Mouse (Mus musculus) kidney, embryonic 16.5 days (tissue): ENCODE results near the gene Cd48. TPM values are rescaled to one million over a fixed set of nuclear protein-coding genes. Genes with fewer than 3 reads are reported as not detected.

Experiments
- ATAC-seq: fragments of 200-750 bp; cut with Nextera tagmentation; 2 replicates; pipeline ENCODE4 v1.8.0; 2017; ENCODE audit warnings: moderate TSS enrichment; ENCODE audit not compliant: low FRiP score, low TSS enrichment
- H3K27ac ChIP-seq: fragments of 300-500 bp; sonication (generic); 2 replicates; pipeline ENCODE4 v1.5.1; 2014; ENCODE audit warnings: low read length
- H3K27me3 ChIP-seq: fragments of 300-500 bp; sonication (generic); 2 replicates; pipeline ENCODE4 v1.6.1; 2014; ENCODE audit warnings: low read length, control low read depth, mixed read lengths; ENCODE audit not compliant: insufficient read depth
- H3K36me3 ChIP-seq: fragments of 300-500 bp; sonication (generic); 2 replicates; pipeline ENCODE4 v1.6.1; 2014; ENCODE audit warnings: low read length, control low read depth, mixed read lengths; ENCODE audit not compliant: insufficient read depth
- H3K4me1 ChIP-seq: fragments of 300-500 bp; sonication (generic); 2 replicates; pipeline ENCODE4 v1.6.1; 2014; ENCODE audit warnings: low read length, control low read depth, mixed read lengths; ENCODE audit not compliant: insufficient read depth
- H3K4me2 ChIP-seq: fragments of 300-500 bp; sonication (generic); replicated peaks from 2 replicates; pipeline ENCODE4 v1.6.1; 2014; ENCODE audit warnings: low read depth, low read length
- H3K4me3 ChIP-seq: fragments of 300-500 bp; sonication (generic); 2 replicates; pipeline ENCODE4 v1.5.1; 2014; ENCODE audit warnings: mild to moderate bottlenecking, low read length
- H3K9ac ChIP-seq: fragments of 300-500 bp; sonication (generic); replicated peaks from 2 replicates; pipeline ENCODE4 v1.6.1; 2014; ENCODE audit warnings: low read length
- H3K9me3 ChIP-seq: fragments of 300-500 bp; sonication (generic); 2 replicates; pipeline ENCODE4 v1.6.1; 2016; ENCODE audit warnings: low read length, control low read depth
- WGBS: fragments of 180-500 bp; shearing (Covaris S2); extraction: QIAGEN DNeasy Blood & Tissue Kit; methylation state at CpG from one replicate; pipeline ENCODE4 v1.1.7; 2014; 5-methylcytosine and 5-hydroxymethylcytosine counted together
- polyA plus RNA-seq: library from polyadenylated mRNA; unstranded; fragments of >200 nt; fragmentation: Nextera tagmentation; extraction: Ambion mirVana; gene quantifications from 2 replicates; pipeline ENCODE4 v1.2.1, GENCODE M21; 2015

The Cd48 gene
- polyA plus RNA-seq: 2.3 and 2.8 TPM in 2 replicates

DNA sequence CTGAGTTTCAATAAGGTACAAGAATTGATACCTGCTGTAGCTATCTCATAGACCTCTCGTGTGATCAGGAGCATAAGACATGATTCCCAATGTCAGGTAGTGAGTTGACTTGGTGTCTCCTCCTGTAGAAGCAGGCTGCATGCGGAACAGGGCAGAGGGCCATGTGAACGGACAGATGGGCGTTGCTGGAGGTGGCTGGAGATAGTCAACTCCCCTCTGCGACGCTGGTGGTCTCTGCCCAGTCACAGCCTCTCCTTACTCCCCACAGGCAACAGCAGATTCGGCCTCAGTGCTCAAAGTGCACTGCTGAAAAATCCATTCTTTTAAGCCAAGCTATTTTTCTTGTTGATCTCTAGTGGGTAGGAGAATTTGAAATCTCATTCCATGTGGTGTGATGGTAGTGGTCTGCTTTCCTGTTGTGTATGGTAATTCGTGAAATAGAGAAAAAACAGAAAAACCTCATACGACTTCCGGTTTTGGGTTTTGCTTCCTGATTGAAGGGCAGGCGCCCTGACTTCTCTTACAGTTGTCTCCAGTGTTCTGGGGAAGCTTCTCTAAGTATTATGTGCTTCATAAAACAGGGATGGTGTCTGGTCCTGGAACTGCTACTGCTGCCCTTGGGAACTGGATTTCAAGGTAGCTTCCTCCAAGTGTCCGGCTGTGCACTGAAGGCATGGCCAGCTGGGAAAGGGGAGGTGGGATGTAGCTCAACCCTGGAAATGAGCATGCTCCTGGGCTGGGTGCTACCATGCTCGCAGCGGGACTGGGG is at the start of gene Cd48:
Cd48 (plus strand) TSS at position 479 of the 769 bp plus-strand sequence.
- H3K4me2 ChIP-seq: no peak within 1 kb of the TSS
- no peak for ATAC-seq
- no peak within 1 kb of the TSS for H3K4me3 ChIP-seq
- H3K4me1 ChIP-seq: no peaks in the 10 kb centered on the region
- no peaks in the 10 kb centered on the region for H3K27me3 ChIP-seq
- H3K36me3 ChIP-seq: no peaks in the 10 kb centered on the region
- H3K9me3 ChIP-seq: no peaks in the 10 kb centered on the region
- WGBS: 82% methylated on average over 14 of the region's 14 CpGs
- no peak within 1 kb of the TSS for H3K9ac ChIP-seq
- no peak within 1 kb of the TSS for H3K27ac ChIP-seq

DNA sequence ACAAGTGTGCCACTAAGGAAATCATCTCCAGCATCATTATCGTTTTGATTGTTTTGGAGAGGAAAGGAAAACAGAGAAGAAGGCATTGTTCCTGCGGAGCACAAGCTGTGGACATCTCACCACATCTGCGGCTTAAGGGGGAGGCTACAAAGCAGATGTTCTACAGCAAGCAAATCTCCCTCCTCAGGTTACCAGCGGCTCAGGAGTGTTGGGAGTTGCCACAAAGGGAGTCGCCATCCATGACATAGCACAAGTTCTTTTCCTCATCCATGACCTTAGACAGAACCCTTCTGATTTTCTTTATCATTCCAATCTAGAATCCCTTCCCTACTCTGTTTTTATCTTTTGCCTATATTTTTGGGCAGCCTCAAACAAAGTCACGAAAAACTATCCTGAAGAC is 46.1 kb upstream of the Cd48 start:
- peak; percentile 80 for ATAC-seq

DNA sequence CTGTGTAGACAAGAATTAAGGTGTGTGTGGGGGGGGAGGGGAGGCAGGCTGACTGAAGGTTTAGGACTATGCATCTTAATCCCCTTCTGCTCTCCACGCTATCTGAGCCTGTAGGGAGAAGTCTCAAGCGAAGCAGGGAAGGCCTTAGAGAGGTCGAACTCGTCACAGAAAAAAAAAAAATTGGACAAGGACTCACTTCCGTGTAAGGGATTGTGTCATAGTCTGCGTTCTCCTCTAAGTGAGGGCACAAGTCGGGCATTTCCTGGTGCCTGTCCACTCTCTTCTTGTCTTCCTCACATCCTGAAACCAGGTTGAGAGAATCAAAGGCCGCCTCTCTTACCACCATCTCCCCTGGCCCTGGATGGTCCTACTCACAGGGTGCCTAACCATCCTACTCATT is 44.7 kb upstream of the Cd48 start:
- no peaks in the 10 kb centered on the region for H3K36me3 ChIP-seq
- no peaks in the 10 kb centered on the region for H3K9me3 ChIP-seq
- no peak overlapping the region for H3K9ac ChIP-seq
- WGBS: 92% methylated on average over 8 of the region's 8 CpGs
- H3K4me1 ChIP-seq: no peaks in the 10 kb centered on the region
- no peak overlapping the region for H3K27ac ChIP-seq
- H3K4me3 ChIP-seq: no peak overlapping the region
- no peaks in the 10 kb centered on the region for H3K27me3 ChIP-seq
- no peak overlapping the region for H3K4me2 ChIP-seq
- ATAC-seq: no peak

More for the DNA sequence above, 46.1 kb upstream of the Cd48 start:
- no peak overlapping the region for H3K27ac ChIP-seq
- H3K9me3 ChIP-seq: no peaks in the 10 kb centered on the region
- no peaks in the 10 kb centered on the region for H3K27me3 ChIP-seq
- H3K4me2 ChIP-seq: no peak overlapping the region
- no peaks in the 10 kb centered on the region for H3K36me3 ChIP-seq
- WGBS: 34% methylated on average over 6 of the region's 6 CpGs
- H3K4me1 ChIP-seq: no peaks in the 10 kb centered on the region
- H3K4me3 ChIP-seq: no peak overlapping the region
- no peak overlapping the region for H3K9ac ChIP-seq

DNA sequence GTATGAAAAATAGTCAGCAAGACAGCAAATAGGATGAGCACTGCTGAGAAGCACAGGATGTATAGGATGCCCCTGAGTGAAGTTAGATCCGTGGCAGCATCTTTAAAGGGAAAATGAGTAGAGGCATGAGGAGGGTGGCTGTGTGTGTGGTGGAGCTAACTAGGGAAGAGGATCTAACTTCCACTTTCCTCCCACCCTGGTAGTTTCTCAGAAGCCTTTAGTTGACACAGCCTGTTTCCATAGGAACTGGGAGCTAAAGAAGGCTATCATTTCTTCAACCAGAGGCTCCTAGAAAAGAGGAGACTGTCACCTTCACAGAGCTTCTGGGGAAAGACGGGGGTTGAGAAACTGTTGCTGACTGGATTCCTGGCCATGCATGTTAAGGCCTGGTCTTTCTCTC is 43.1 kb upstream of the Cd48 start:
- WGBS: 65% methylated on average over 2 of the region's 2 CpGs

DNA sequence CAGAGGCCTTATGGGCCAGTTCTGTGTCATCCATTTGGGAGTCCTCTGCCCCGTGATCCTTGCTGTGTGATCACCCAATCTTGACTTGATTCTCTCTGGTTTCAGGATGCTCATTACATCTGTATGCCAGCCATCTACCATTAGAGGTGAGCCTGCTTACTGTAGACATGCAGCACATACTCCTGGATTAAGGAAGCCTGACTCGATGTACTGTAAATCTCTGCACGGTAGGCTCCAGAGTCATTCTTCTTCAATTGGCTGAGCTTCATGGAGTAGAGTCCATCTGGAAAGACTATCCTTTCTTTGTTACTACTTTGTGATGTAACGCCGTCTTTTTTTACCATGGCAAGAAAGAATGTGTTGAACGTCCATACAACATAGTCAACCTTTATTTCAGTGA is 41.0 kb upstream of the Cd48 start:
- Histone ChIP-seq H3K27ac (no peak overlapping the region), H3K9me3 (no peaks in the 10 kb centered on the region), H3K36me3 (no peaks in the 10 kb centered on the region), H3K27me3 (no peaks in the 10 kb centered on the region), H3K4me1 (no peaks in the 10 kb centered on the region), H3K4me3 (no peak overlapping the region), H3K4me2 (no peak overlapping the region), H3K9ac (no peak overlapping the region)
- no peak for ATAC-seq
- 91% methylated on average over 6 of the region's 6 CpGs for WGBS

More for the DNA sequence above, 43.1 kb upstream of the Cd48 start:
- H3K4me3 ChIP-seq: no peak overlapping the region
- no peaks in the 10 kb centered on the region for H3K27me3 ChIP-seq
- no peaks in the 10 kb centered on the region for H3K4me1 ChIP-seq
- no peaks in the 10 kb centered on the region for H3K36me3 ChIP-seq
- no peak overlapping the region for H3K9ac ChIP-seq
- ATAC-seq: no peak
- H3K27ac ChIP-seq: no peak overlapping the region
- no peak overlapping the region for H3K4me2 ChIP-seq
- H3K9me3 ChIP-seq: no peaks in the 10 kb centered on the region

DNA sequence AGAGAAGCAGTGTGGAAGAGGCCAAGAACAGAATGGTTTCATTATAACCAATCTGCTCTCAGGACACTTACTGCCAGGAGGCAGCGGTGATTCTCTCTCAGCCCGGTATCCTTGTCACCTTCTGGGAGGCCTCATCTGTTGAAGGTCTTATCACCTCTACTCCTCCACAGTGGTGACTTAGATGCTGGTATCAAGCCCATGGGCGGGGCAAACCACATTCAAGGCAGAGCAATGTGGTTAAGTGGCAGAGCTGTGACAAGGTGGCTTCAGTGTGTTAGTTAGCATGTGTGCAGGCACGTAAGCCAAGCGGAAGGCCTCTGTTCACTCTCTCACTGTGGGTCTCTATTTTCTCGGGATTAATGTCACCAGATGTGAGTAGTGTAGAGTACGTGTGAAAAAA is 38.2 kb upstream of the Cd48 start:
- Histone ChIP-seq H3K9ac (no peak overlapping the region), H3K4me3 (no peak overlapping the region), H3K4me1 (no peaks in the 10 kb centered on the region), H3K4me2 (no peak overlapping the region), H3K9me3 (no peaks in the 10 kb centered on the region), H3K27me3 (no peaks in the 10 kb centered on the region), H3K36me3 (no peaks in the 10 kb centered on the region), H3K27ac (no peak overlapping the region)
- WGBS: 67% methylated on average over 7 of the region's 7 CpGs
- ATAC-seq: no peak

DNA sequence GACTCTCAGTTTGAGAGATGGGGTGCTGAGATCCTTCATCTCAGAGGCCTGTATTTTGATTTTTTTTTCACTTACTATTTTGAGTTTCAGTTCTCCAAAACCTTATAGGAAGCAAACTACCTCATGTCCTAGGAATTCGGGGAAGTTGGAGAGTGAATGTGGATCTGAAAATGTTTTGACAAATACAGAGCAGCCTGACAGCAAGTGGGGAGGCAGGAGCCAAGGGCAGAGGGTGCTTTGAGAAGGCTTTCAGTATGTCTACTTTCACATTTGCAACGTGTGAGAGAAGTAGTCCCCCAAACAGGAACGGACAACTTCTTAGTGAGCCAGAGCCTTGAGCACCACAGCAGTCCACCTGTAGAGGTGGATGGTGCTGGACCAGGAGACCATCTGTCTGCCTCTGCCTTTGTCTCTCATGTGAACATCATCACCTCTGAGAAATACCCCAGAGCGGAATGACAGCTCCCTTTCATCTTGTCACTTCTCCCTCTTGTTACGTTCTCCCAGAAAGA is 35.3 kb upstream of the Cd48 start:
- ATAC-seq: no peak
- Histone ChIP-seq H3K4me1 (no peaks in the 10 kb centered on the region), H3K36me3 (no peaks in the 10 kb centered on the region), H3K4me2 (no peak overlapping the region), H3K4me3 (no peak overlapping the region), H3K9ac (no peak overlapping the region), H3K27me3 (no peaks in the 10 kb centered on the region), H3K27ac (no peak overlapping the region), H3K9me3 (no peaks in the 10 kb centered on the region)
- 46% methylated on average over 5 of the region's 5 CpGs for WGBS

DNA sequence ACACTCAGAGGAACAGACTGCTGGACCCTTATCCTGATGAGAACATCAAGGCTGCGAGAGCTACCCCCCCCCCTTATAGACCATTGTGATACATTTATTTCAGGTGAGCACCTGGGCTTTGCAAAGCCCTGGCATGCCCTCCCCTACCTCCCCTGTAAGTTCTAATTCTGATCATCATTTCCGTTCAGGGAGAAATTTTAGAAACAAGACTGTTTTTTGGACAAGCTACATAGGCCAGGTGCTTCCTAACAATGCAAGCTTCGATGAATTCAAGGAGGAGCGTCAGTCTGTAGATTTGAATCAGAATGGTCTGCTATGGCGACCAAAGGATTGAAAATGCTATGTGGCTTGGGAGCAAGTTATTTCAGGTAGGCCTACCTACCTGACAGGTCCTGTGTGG is 34.1 kb upstream of the Cd48 start:
- Histone ChIP-seq H3K4me3 (no peak overlapping the region), H3K27me3 (no peaks in the 10 kb centered on the region), H3K4me2 (no peak overlapping the region), H3K9ac (no peak overlapping the region), H3K27ac (no peak overlapping the region), H3K9me3 (no peaks in the 10 kb centered on the region), H3K4me1 (no peaks in the 10 kb centered on the region), H3K36me3 (no peaks in the 10 kb centered on the region)
- 87% methylated on average over 5 of the region's 5 CpGs for WGBS
- ATAC-seq: no peak

DNA sequence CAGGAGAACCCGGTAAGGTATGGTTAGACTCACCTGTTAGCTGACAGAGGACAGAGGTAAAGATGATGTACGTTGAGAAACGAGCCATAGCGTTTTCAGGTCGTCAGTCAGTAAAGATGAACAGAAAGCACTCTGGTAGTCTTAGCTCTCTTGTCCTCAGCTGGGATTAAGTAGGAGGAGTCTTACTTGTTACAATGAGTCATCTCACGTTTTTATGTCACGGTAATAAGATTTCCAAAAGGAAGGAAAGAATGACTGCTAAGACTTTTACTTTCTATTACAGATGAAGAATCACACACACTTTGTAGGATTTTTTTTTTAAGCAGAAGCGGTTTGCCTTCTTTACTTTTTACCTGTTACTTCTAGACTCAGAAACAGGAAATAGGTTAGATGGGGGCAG is 33.0 kb upstream of the Cd48 start:
- Histone ChIP-seq H3K9me3 (no peaks in the 10 kb centered on the region), H3K36me3 (no peaks in the 10 kb centered on the region), H3K4me2 (no peak overlapping the region), H3K9ac (no peak overlapping the region), H3K27ac (no peak overlapping the region), H3K4me3 (no peak overlapping the region), H3K27me3 (no peaks in the 10 kb centered on the region), H3K4me1 (no peaks in the 10 kb centered on the region)
- 74% methylated on average over 8 of the region's 8 CpGs for WGBS
- ATAC-seq: no peak

DNA sequence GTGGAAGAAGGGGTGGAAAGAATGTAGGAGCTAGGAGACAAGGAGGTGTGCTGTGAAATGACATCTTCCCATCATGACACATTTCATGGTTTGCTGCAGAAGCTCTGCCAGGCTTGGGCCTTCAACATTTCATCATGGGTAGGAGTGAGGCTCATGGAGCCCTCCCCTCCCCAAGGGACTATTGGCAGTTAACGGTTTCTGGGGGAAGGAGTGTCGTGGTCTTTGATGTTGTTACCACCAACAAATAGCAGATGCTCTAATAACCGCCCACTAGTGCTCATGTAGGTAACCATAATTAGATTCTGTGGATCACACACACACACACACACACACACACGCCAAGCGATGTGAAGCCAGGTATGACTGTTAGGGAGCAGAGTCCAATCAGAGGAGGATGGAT is 29.1 kb upstream of the Cd48 start, which contains the start of gene Slamf7:
Slamf7 (minus strand) TSS at position 302 of the 400 bp plus-strand sequence.
- no peaks in the 10 kb centered on the region for H3K27me3 ChIP-seq
- H3K9ac ChIP-seq: no peak within 1 kb of the TSS
- H3K27ac ChIP-seq: no peak within 1 kb of the TSS
- no peak within 1 kb of the TSS for H3K4me2 ChIP-seq
- H3K4me1 ChIP-seq: no peaks in the 10 kb centered on the region
- no peaks in the 10 kb centered on the region for H3K9me3 ChIP-seq
- no peaks in the 10 kb centered on the region for H3K36me3 ChIP-seq
- H3K4me3 ChIP-seq: no peak within 1 kb of the TSS
- ATAC-seq: no peak
- 87% methylated on average over 5 of the region's 5 CpGs for WGBS
